Comparison of ENCODE assay signal across 7 mouse cellular contexts in the genomic region with DNA sequence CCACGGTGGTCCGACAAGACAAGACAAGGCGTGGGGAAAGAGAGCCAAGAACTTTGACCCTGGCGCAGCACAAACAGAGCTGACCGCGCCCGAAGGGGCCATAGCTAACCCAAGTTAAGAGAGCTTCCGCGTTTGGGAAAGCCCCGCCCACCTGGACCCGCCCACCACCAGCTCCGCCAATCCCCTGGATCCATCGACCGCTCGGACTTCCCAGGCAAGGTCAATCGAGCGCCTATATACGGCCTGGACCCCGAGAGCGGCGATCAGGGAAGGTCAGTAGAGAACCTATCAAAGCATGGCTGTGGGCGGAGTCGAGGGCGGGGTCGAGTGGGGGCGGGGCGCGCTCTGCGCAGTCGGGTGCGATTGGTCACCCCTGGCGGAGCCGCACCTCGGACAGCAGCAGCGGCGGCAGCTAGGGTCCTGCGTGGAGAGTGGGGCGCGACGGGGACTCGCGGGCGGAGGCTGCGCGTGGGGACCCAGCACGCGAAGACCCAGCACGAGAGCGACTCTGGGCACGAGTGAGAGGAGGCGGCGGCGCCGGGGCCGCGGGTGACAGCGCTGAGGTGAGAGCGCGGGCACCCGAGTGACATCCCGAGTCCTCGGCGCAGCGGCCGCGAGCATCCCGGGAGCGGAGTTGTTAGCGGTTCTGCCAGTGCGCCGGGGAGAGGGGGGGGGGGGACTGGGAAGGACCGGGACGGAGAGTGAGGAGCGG. TPM values are rescaled to one million over a fixed set of nuclear protein-coding genes. Genes with fewer than 3 reads are reported as not detected.
DNase-seq lines count a peak whose midpoint lies in the region; ATAC-seq lines count a peak whose summit lies in the region.

A gene (plus strand): TSS at position 353 of the 712 bp plus-strand sequence.

- H3K9me3 ChIP-seq in intestine, embryonic 16.5 days (ENCODE audit: control insufficient read depth, low read length), result no peaks in the 10 kb centered on the region
- no peaks in the 10 kb centered on the region for H3K9me3 ChIP-seq in midbrain, embryonic 11.5 days (ENCODE audit: control insufficient read depth, low read length)

- peak within 1 kb of the TSS; percentile 77 for H3K9ac ChIP-seq in intestine, embryonic 16.5 days (ENCODE audit: low read depth, low read length)
- peak within 1 kb of the TSS; percentile 66 for H3K9ac ChIP-seq in midbrain, embryonic 11.5 days (ENCODE audit: low read length)

- DNase-seq in adrenal gland, adult 8-10 months, result peak; percentile 99
- DNase-seq in embryo, embryonic 9.5 days (ENCODE audit: extremely low spot score), result peak; percentile 100
- DNase-seq in gastrocnemius, postnatal 4 days (ENCODE audit: low spot score in 2 of 2), result peak; percentile 96 to 99
- peak; percentile 95 to 98 for DNase-seq in left cerebral cortex, postnatal 36 days (ENCODE audit: low spot score in 2 of 2)
- peak; percentile 100 for DNase-seq in midbrain, embryonic 11.5 days (ENCODE audit: low spot score, missing footprints)
- peak; percentile 99 for DNase-seq in skeletal muscle tissue, adult 2 months (ENCODE audit: low read depth, low spot score)

- H3K36me3 ChIP-seq in intestine, embryonic 16.5 days (ENCODE audit: control insufficient read depth, insufficient read depth, low read length), result no peaks in the 10 kb centered on the region
- H3K36me3 ChIP-seq in midbrain, embryonic 11.5 days (ENCODE audit: control insufficient read depth, insufficient read depth, low read length), result no peaks in the 10 kb centered on the region

- H3K4me2 ChIP-seq in intestine, embryonic 16.5 days (ENCODE audit: low read depth, low read length), result peak within 1 kb of the TSS; percentile 85
- peak within 1 kb of the TSS; percentile 89 for H3K4me2 ChIP-seq in midbrain, embryonic 11.5 days

- intact Hi-C loops in left cerebral cortex, postnatal 36 days (cut with DNase I), result loop anchor here (5.0 to 10.0 kb wide), 6 partner anchors 37 to 375 kb away; a partner anchor contains a TSS

- no peaks in the 10 kb centered on the region for H3K27me3 ChIP-seq in intestine, embryonic 16.5 days (replicated peaks; ENCODE audit: control insufficient read depth, insufficient read depth, low read length)
- peaks cover 4% of the 10 kb centered on the region; the same call in 1 of the 2 replicates for H3K27me3 ChIP-seq in midbrain, embryonic 11.5 days (ENCODE audit: control insufficient read depth, insufficient read depth, low read length)

- peak within 1 kb of the TSS; percentile 80 for H3K4me3 ChIP-seq in intestine, embryonic 16.5 days (ENCODE audit: low read length)
- peak within 1 kb of the TSS; percentile 74 for H3K4me3 ChIP-seq in midbrain, embryonic 11.5 days (ENCODE audit: low read depth, low read length)

- H3K4me1 ChIP-seq in intestine, embryonic 16.5 days (ENCODE audit: control insufficient read depth, insufficient read depth, low read length), result peaks cover 20% of the 10 kb centered on the region
- peaks cover 9% of the 10 kb centered on the region for H3K4me1 ChIP-seq in midbrain, embryonic 11.5 days (ENCODE audit: control insufficient read depth, insufficient read depth, low read length)

- peak; percentile 84 for ATAC-seq in intestine, embryonic 16.5 days
- ATAC-seq in midbrain, embryonic 11.5 days (ENCODE audit: low FRiP score), result peak; percentile 89

- H3K27ac ChIP-seq in intestine, embryonic 16.5 days (ENCODE audit: low read length), result peak within 1 kb of the TSS; percentile 97
- H3K27ac ChIP-seq in midbrain, embryonic 11.5 days (ENCODE audit: low read depth, low read length), result no peak within 1 kb of the TSS

- under 1% methylated on average over 71 of the region's 74 CpGs for WGBS in intestine, embryonic 16.5 days
- WGBS in midbrain, embryonic 11.5 days, result under 1% methylated on average over 73 of the region's 74 CpGs

RNA-seq across cellular contexts. Expression of the gene that starts here (rescaled TPM):
- total RNA-seq in adrenal gland, adult 8-10 months (2022), result 10 to 100 TPM; 36.8 to 59.1 (median 47.9) TPM
- 10 to 100 TPM; 13.7 to 14.7 TPM for total RNA-seq in gastrocnemius, postnatal 4 days (2021)
- polyA plus RNA-seq in intestine, embryonic 16.5 days (2015; fragmentation: Nextera tagmentation; extraction: Ambion mirVana), result 51.5 and 53.7 TPM in 2 replicates
- total RNA-seq in left cerebral cortex, postnatal 36 days (2021), result 10 to 100 TPM; 53.2 to 60.9 TPM
- polyA plus RNA-seq in midbrain, embryonic 11.5 days (2014; fragmentation: Nextera tagmentation; extraction: Ambion mirVana), result 19.3 and 19.7 TPM in 2 replicates
